Mouse (Mus musculus) CH12.LX (cell line): ENCODE results near the gene Cenpp. TPM values are rescaled to one million over a fixed set of nuclear protein-coding genes. Genes with fewer than 3 reads are reported as not detected.
A peak's percentile ranks its signal among the peaks of the same experiment; 100 is the strongest.

Source experiments
- DNase-seq: peaks from one replicate; pipeline ENCODE4 v3.0.0-alpha.2; 2013; ENCODE audit errors: extremely low read depth
- H3K27ac ChIP-seq: 2 replicates; pipeline ENCODE4 v1.5.1; 2012; ENCODE audit warnings: low read depth, mild to moderate bottlenecking, control low read depth, moderate library complexity; ENCODE audit not compliant: insufficient read depth
- H3K27me3 ChIP-seq: replicated peaks from 2 replicates; pipeline ENCODE3; 2012; ENCODE audit warnings: inconsistent platforms
- H3K36me3 ChIP-seq, 2 experiments: replicated peaks in 1 of 2; 2 replicates each; pipeline versions ENCODE3 to v1.6.1; 2012; ENCODE audit warnings: inconsistent platforms in 1 of 2, low read length in 1 of 2, mild to moderate bottlenecking in 1 of 2, mixed read lengths in 1 of 2, moderate library complexity in 1 of 2; ENCODE audit not compliant: control insufficient read depth in 1 of 2, insufficient read depth in 1 of 2
- H3K4me1 ChIP-seq, 2 experiments: 2 replicates each; pipeline ENCODE4 v1.6.1; 2012; ENCODE audit warnings: inconsistent platforms in 1 of 2, moderate library complexity in 1 of 2; ENCODE audit not compliant: insufficient read depth in 2 of 2, control insufficient read depth in 1 of 2
- H3K4me2 ChIP-seq: 2 replicates; pipeline ENCODE4 v1.6.1; 2012; ENCODE audit warnings: low read depth, mild to moderate bottlenecking, control low read depth; ENCODE audit not compliant: poor library complexity, insufficient read depth, severe bottlenecking
- H3K4me3 ChIP-seq, 3 experiments: fragments of 150-350 bp in 1 of 3; sonication (generic) in 1 of 3; replicated peaks in 1 of 3; 2 replicates each; pipeline versions ENCODE3 to v1.5.1; 2011 to 2012; ENCODE audit warnings: low read depth in 2 of 3, low read length in 2 of 3, mild to moderate bottlenecking in 2 of 3, moderate library complexity in 2 of 3, control low read depth in 1 of 3, improper control_type of control experiment in 1 of 3, inconsistent platforms in 1 of 3, mixed read lengths in 1 of 3; ENCODE audit not compliant: poor library complexity in 1 of 3
- H3K79me2 ChIP-seq: replicated peaks from 2 replicates; pipeline ENCODE4 v1.6.1; 2012; ENCODE audit warnings: mild to moderate bottlenecking, moderate library complexity; ENCODE audit not compliant: control insufficient read depth, poor library complexity, insufficient read depth, severe bottlenecking; ENCODE audit errors: extremely low read depth
- H3K9ac ChIP-seq: 2 replicates; pipeline ENCODE4 v1.6.1; 2012; ENCODE audit warnings: low read depth, mild to moderate bottlenecking, control low read depth, moderate library complexity; ENCODE audit not compliant: insufficient read depth
- H3K9me3 ChIP-seq: replicated peaks from 2 replicates; pipeline ENCODE3; 2012; ENCODE audit warnings: low read length, inconsistent platforms, mixed read lengths
- BHLHE40 ChIP-seq: IDR thresholded peaks from 2 replicates; pipeline ENCODE4 v1.6.1; 2011; ENCODE audit warnings: mild to moderate bottlenecking, low read depth, low read length, improper control_type of control experiment
- CHD1 ChIP-seq: IDR thresholded peaks from 2 replicates; pipeline ENCODE4 v1.6.1; 2012; ENCODE audit warnings: low read depth, low read length, improper control_type of control experiment, inconsistent platforms
- CHD2 ChIP-seq: IDR thresholded peaks from 2 replicates; pipeline ENCODE4 v1.6.1; 2011; ENCODE audit warnings: low read length, improper control_type of control experiment
- ELF1 ChIP-seq: IDR thresholded peaks from 2 replicates; pipeline ENCODE4 v1.6.1; 2014; ENCODE audit warnings: low read depth, mild to moderate bottlenecking, inconsistent platforms, low read length, improper control_type of control experiment
- EP300 ChIP-seq: IDR thresholded peaks from 2 replicates; pipeline ENCODE4 v1.6.1; 2011; ENCODE audit warnings: low read length, improper control_type of control experiment
- ETS1 ChIP-seq: conservative IDR thresholded peaks from 2 replicates; pipeline ENCODE4 v1.6.1; 2012; ENCODE audit warnings: low read depth, mild to moderate bottlenecking, inconsistent platforms, low read length, improper control_type of control experiment, moderate library complexity
- IRF4 ChIP-seq: IDR thresholded peaks from 2 replicates; pipeline ENCODE4 v1.6.1; 2014; ENCODE audit warnings: low read depth, mild to moderate bottlenecking, inconsistent platforms, low read length, improper control_type of control experiment
- JUN ChIP-seq: IDR thresholded peaks from 2 replicates; pipeline ENCODE4 v1.6.1; 2011; ENCODE audit warnings: low read depth, mild to moderate bottlenecking, low read length, improper control_type of control experiment, moderate library complexity; ENCODE audit not compliant: insufficient read depth
- JUND ChIP-seq: conservative IDR thresholded peaks from 2 replicates; pipeline ENCODE4 v1.6.1; 2011; ENCODE audit warnings: low read depth, low read length, improper control_type of control experiment
- MAFK ChIP-seq: IDR thresholded peaks from 2 replicates; pipeline ENCODE4 v1.6.1; 2011; ENCODE audit warnings: low read length, improper control_type of control experiment; ENCODE audit not compliant: insufficient replicate concordance
- MAX ChIP-seq: IDR thresholded peaks from 2 replicates; pipeline ENCODE4 v1.6.1; 2011; ENCODE audit warnings: low read length, improper control_type of control experiment
- MXI1 ChIP-seq: IDR thresholded peaks from 2 replicates; pipeline ENCODE4 v1.6.1; 2011; ENCODE audit warnings: mild to moderate bottlenecking, low read depth, low read length, improper control_type of control experiment
- NELFE ChIP-seq: IDR thresholded peaks from 2 replicates; pipeline ENCODE4 v1.6.1; 2011; ENCODE audit warnings: low read depth, low read length, improper control_type of control experiment
- NRF1 ChIP-seq: IDR thresholded peaks from 2 replicates; pipeline ENCODE4 v1.6.1; 2014; ENCODE audit warnings: low read depth, mild to moderate bottlenecking, inconsistent platforms, low read length, improper control_type of control experiment, moderate library complexity
- SMC3 ChIP-seq: IDR thresholded peaks from 2 replicates; pipeline ENCODE4 v1.6.1; 2011; ENCODE audit warnings: low read depth, low read length, improper control_type of control experiment
- TBP ChIP-seq: conservative IDR thresholded peaks from 2 replicates; pipeline ENCODE4 v1.6.1; 2011; ENCODE audit warnings: low read depth, low read length, improper control_type of control experiment
- ZKSCAN1 ChIP-seq: IDR thresholded peaks from 2 replicates; pipeline ENCODE4 v1.6.1; 2012; ENCODE audit warnings: low read depth, inconsistent platforms, low read length, improper control_type of control experiment, borderline replicate concordance
- ZNF384 ChIP-seq: IDR thresholded peaks from 2 replicates; pipeline ENCODE4 v1.6.1; 2012; ENCODE audit warnings: low read depth, low read length, improper control_type of control experiment, inconsistent platforms
- dilution Hi-C: fragments of 300-500 bp; cut with MboI; formaldehyde crosslinking; loops from 2 replicates; pipeline ENCODE4 v1.14.3; 2020; ENCODE audit warnings: low sequenced_read_pairs; ENCODE audit not compliant: extremely low pct_unique_long_range_greater_than_20kb, extremely low pct_ligation_motif_present
- in situ Hi-C: fragments of 300-500 bp; cut with MboI; formaldehyde crosslinking; loops from 3 replicates; pipeline ENCODE4 v1.14.3; 2019; ENCODE audit warnings: low sequenced_read_pairs, low pct_ligation_motif_present, low pct_unique_long_range_greater_than_20kb, mixed read lengths
- polyA plus RNA-seq: library from polyadenylated mRNA; unstranded; fragments of >175 nt; gene quantifications from 2 replicates; pipeline ENCODE4 v1.2.1, GENCODE M21; 2012; ENCODE audit warnings: low read depth; ENCODE audit not compliant: insufficient read length
- total RNA-seq, 2 experiments: library from RNA; depleted of rRNA; stranded (reverse); fragments of 300-350 nt in 1 of 2; fragments of >200 nt in 1 of 2; gene quantifications; 2 replicates each; pipeline ENCODE4 v1.2.3; 2012 to 2014

Gene Cenpp
- total and polyA plus RNA-seq, 3 experiments: 11.2 to 35.3 (median 11.8) TPM

GRCm38 (mm10) chr13:49462921-49463320, 189.7 kb downstream of the Cenpp start:
- in situ Hi-C loops (no loop called here), dilution Hi-C loops (no loop called here)
- H3K27me3 ChIP-seq: no peaks in the 10 kb centered on the region
- H3K9me3 ChIP-seq: no peaks in the 10 kb centered on the region
- DNase-seq: peak; percentile 17
- H3K27ac ChIP-seq: no peak overlapping the region
- no peak overlapping the region for H3K9ac ChIP-seq
- H3K4me1 ChIP-seq: peaks cover 6 to 29% of the 10 kb centered on the region in 2 experiments
- peaks cover 29 to 81% of the 10 kb centered on the region in 2 experiments for H3K36me3 ChIP-seq
- no peaks in the 10 kb centered on the region for H3K79me2 ChIP-seq
- H3K4me3 ChIP-seq: no peak overlapping the region
- H3K4me2 ChIP-seq: no peak overlapping the region
- TF ChIP-seq ELF1: no peak
- TF ChIP-seq EP300: peak; percentile 37; the same call in 1 of the 2 replicates
- peak; percentile 72; the same call in 1 of the 2 replicates for TF ChIP-seq JUND
- peak; percentile 39; the same call in 1 of the 2 replicates for TF ChIP-seq IRF4
- peak; percentile 57; the same call in 1 of the 2 replicates for TF ChIP-seq ZNF384
- no peak for TF ChIP-seq TBP
- no peak for TF ChIP-seq MXI1
- TF ChIP-seq CHD2: no peak
- TF ChIP-seq JUN: 0 out of 2 replicates have a peak, but pooled peaks have one; percentile 23
- no peak for TF ChIP-seq NELFE
- peak; percentile 63 for TF ChIP-seq BHLHE40
- TF ChIP-seq, all 38 proteins: peak for 6

- no peak overlapping the region for H3K4me2 ChIP-seq
- H3K9ac ChIP-seq: no peak overlapping the region
- H3K36me3 ChIP-seq: peaks cover 29 to 89% of the 10 kb centered on the region in 2 experiments
- no peak for DNase-seq
- dilution Hi-C loops (no loop called here), in situ Hi-C loops (no loop called here)
- H3K79me2 ChIP-seq: no peaks in the 10 kb centered on the region
- H3K27ac ChIP-seq: no peak overlapping the region
- no peak overlapping the region for H3K4me3 ChIP-seq
- H3K27me3 ChIP-seq: no peaks in the 10 kb centered on the region
- no peak for TF ChIP-seq JUN
- no peak for TF ChIP-seq ZKSCAN1
- TF ChIP-seq ZNF384: no peak
- TF ChIP-seq CHD1: no peak
- no peak for TF ChIP-seq MAFK
- TF ChIP-seq BHLHE40: no peak
- TF ChIP-seq MAX: no peak
- no peak for TF ChIP-seq SMC3
- no peak for TF ChIP-seq ETS1
- TF ChIP-seq NRF1: no peak
- H3K4me1 ChIP-seq: peaks cover 0 to 16% of the 10 kb centered on the region in 2 experiments; a peak in 2 of 4 replicates
- H3K9me3 ChIP-seq: no peaks in the 10 kb centered on the region
These were observed 191.0 kb downstream of the Cenpp start for GRCm38 (mm10) chr13:49461458-49462132.
